Mouse (Mus musculus) kidney, adult 2 months (tissue): ENCODE results near the gene Kif7. TPM values are rescaled to one million over a fixed set of nuclear protein-coding genes. Genes with fewer than 3 reads are reported as not detected.

Experiments used
- DNase-seq: peaks from one replicate; pipeline ENCODE4 v3.0.0; 2021
- H3K27ac ChIP-seq: fragments of 200-500 bp; 2 replicates; pipeline ENCODE4 v1.5.1; 2012; ENCODE audit warnings: low read depth, low read length, control low read depth, inconsistent platforms; ENCODE audit not compliant: insufficient read depth
- H3K27me3 ChIP-seq: fragments of 200-500 bp; replicated peaks from 2 replicates; pipeline ENCODE4 v1.6.1; 2012; ENCODE audit warnings: mild to moderate bottlenecking, moderate library complexity, low read length, inconsistent platforms; ENCODE audit not compliant: control insufficient read depth, insufficient read depth
- H3K36me3 ChIP-seq: fragments of 200-500 bp; 2 replicates; pipeline ENCODE4 v1.6.1; 2012; ENCODE audit warnings: mild to moderate bottlenecking, moderate library complexity, low read length, inconsistent platforms; ENCODE audit not compliant: control insufficient read depth, insufficient read depth
- H3K4me1 ChIP-seq: fragments of 200-500 bp; 2 replicates; pipeline ENCODE4 v1.6.1; 2011; ENCODE audit warnings: low read length; ENCODE audit not compliant: control insufficient read depth, insufficient read depth
- H3K4me3 ChIP-seq: fragments of 200-500 bp; 2 replicates; pipeline ENCODE4 v1.5.1; 2011; ENCODE audit warnings: mild to moderate bottlenecking, low read depth, low read length, control low read depth; ENCODE audit not compliant: insufficient read depth
- CTCF ChIP-seq: fragments of 200-500 bp; conservative IDR thresholded peaks from 2 replicates; pipeline ENCODE4 v1.5.1; 2011; ENCODE audit warnings: low read depth, mild to moderate bottlenecking, control low read depth, low read length, moderate library complexity, mixed read lengths; ENCODE audit not compliant: insufficient read depth, insufficient read length
- POLR2A ChIP-seq: fragments of 200-500 bp; IDR thresholded peaks from one replicate; pipeline ENCODE4 v1.6.1; 2011; ENCODE audit warnings: low read depth, low read length, control low read depth
- WGBS: fragments of 180-500 bp; shearing (Covaris S2); methylation state at CpG from one replicate; pipeline ENCODE4 v1.1.7; 2018; 5-methylcytosine and 5-hydroxymethylcytosine counted together
- polyA plus RNA-seq: library from polyadenylated mRNA; depleted of rRNA; stranded (reverse); fragments of >200 nt; gene quantifications from 2 replicates; pipeline ENCODE4 v1.2.3, GENCODE M21; 2012

Gene Kif7
- polyA plus RNA-seq, 1 experiment: 0.81 TPM

- no peak for DNase-seq
- Histone ChIP-seq H3K4me3 (no peak overlapping the region), H3K27ac (no peak overlapping the region), H3K27me3 (no peaks in the 10 kb centered on the region), H3K36me3 (no peaks in the 10 kb centered on the region), H3K4me1 (peaks cover 13% of the 10 kb centered on the region; the same call in 1 of the 2 replicates)
- TF ChIP-seq CTCF (no peak), POLR2A (no peak)
- 91% methylated on average over 14 of the region's 14 CpGs for WGBS
These were observed 21.0 kb upstream of the Kif7 start for GRCm38 (mm10) chr7:79736511-79736910.

DNA sequence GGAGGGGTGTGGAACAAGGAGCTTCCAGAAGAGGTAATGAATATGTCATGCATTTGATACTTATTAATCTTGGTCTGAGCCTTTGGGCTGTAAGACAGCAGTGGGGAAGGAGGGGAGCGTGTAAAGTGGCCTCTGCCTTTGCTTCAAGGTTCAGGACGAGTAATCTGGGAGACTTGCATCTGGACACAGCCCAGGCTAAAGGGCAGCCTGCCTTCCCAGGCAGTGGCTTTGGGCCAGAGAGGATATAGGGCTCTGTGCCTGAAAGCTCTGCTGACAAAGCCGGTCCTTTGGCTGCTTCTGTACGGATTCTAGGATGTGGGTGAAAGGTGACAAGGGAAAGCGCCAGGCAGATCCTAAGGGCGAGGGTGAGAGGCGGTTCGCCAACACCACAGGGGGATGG lies 19.0 kb upstream of the Kif7 start:
- Histone ChIP-seq H3K27me3 (no peaks in the 10 kb centered on the region), H3K36me3 (no peaks in the 10 kb centered on the region), H3K27ac (peak overlapping the region; percentile 65), H3K4me3 (no peak overlapping the region), H3K4me1 (peaks cover 13% of the 10 kb centered on the region; the same call in 1 of the 2 replicates)
- no peak for TF ChIP-seq POLR2A
- TF ChIP-seq CTCF: no peak
- 36% methylated on average over 8 of the region's 8 CpGs for WGBS
- peak; percentile 97 for DNase-seq

DNA sequence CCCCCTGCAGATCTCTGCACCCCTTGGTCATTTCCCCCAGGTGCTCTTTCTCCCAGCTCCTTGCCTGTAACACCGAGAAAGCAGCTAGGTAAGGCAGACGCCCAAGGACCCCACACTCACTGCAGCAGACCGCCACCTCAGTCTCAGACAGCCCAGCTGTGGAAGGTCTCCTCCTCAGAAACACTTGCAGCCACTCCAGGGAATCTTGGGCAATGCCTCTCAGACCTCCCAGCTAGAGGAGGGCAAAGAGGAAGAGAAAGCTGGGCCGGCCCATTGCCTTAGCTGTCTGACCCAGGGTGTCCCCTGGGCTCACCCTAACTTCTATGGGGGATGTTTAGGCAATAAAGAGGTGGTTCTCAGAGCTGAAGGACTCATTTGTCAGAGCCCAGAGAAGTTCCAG lies 17.1 kb upstream of the Kif7 start, which contains the start of gene Plin1:
Gene Plin1 (minus strand): TSS at position 282 of the 400 bp plus-strand sequence.
- Histone ChIP-seq H3K4me3 (no peak within 1 kb of the TSS), H3K36me3 (no peaks in the 10 kb centered on the region), H3K27ac (no peak within 1 kb of the TSS), H3K27me3 (no peaks in the 10 kb centered on the region), H3K4me1 (peaks cover 13% of the 10 kb centered on the region; the same call in 1 of the 2 replicates)
- DNase-seq: no peak
- no peak for TF ChIP-seq CTCF
- no peak for TF ChIP-seq POLR2A
- 68% methylated on average over 4 of the region's 4 CpGs for WGBS

- TF ChIP-seq CTCF (no peak), POLR2A (no peak)
- no peak overlapping the region for H3K4me3 ChIP-seq
- no peak overlapping the region for H3K27ac ChIP-seq
- no peaks in the 10 kb centered on the region for H3K36me3 ChIP-seq
- 74% methylated on average over 13 of the region's 13 CpGs for WGBS
- DNase-seq: no peak
- H3K4me1 ChIP-seq: peaks cover 13% of the 10 kb centered on the region; the same call in 1 of the 2 replicates
- no peaks in the 10 kb centered on the region for H3K27me3 ChIP-seq
These were observed 15.9 kb upstream of the Kif7 start for GRCm38 (mm10) chr7:79731438-79731837.

GRCm38 (mm10) chr7:79729743-79730370 lies 14.3 kb upstream of the Kif7 start:
- 61% methylated on average over 11 of the region's 11 CpGs for WGBS
- no peak for DNase-seq
- Histone ChIP-seq H3K4me1 (peaks cover 5% of the 10 kb centered on the region; the same call in 1 of the 2 replicates), H3K27me3 (no peaks in the 10 kb centered on the region), H3K36me3 (no peaks in the 10 kb centered on the region), H3K4me3 (no peak overlapping the region), H3K27ac (no peak overlapping the region)
- peak; percentile 34; the same call in 1 of the 2 replicates for TF ChIP-seq CTCF
- no peak for TF ChIP-seq POLR2A

DNA sequence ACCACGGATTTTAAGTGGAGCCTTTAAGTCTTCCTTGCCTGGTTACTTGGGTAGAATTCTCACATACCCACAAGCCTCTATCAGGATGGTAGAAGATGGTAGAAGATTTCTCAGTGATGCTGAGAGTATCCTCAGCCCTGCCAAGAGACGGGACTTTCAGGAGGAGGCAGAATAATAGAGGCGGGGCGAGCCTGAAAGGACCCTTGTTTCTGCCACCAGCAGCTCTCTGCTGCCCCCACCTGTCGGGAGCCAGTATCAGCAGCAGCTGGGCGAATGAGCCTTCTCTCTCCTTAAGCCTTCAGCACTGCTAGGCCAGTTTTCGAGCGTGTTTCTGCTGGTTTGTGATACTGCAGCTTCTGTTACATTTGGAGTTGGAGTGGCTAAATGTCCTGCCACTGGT lies 13.6 kb upstream of the Kif7 start:
- no peaks in the 10 kb centered on the region for H3K36me3 ChIP-seq
- TF ChIP-seq POLR2A: no peak
- peak; percentile 82 for TF ChIP-seq CTCF
- no peak overlapping the region for H3K27ac ChIP-seq
- no peaks in the 10 kb centered on the region for H3K27me3 ChIP-seq
- H3K4me1 ChIP-seq: peaks cover 2% of the 10 kb centered on the region; the same call in 1 of the 2 replicates
- peak; percentile 64 for DNase-seq
- 6% methylated on average over 8 of the region's 8 CpGs for WGBS
- H3K4me3 ChIP-seq: no peak overlapping the region

- no peak overlapping the region for H3K4me3 ChIP-seq
- TF ChIP-seq CTCF: peak; percentile 87
- no peak for TF ChIP-seq POLR2A
- H3K27me3 ChIP-seq: no peaks in the 10 kb centered on the region
- H3K36me3 ChIP-seq: no peaks in the 10 kb centered on the region
- H3K27ac ChIP-seq: no peak overlapping the region
- WGBS: 33% methylated on average over 6 of the region's 6 CpGs
- peak; percentile 71 for DNase-seq
- H3K4me1 ChIP-seq: no peaks in the 10 kb centered on the region
These were observed 12.7 kb upstream of the Kif7 start for GRCm38 (mm10) chr7:79728219-79728618.
